ENCODE assay signal across 8 mouse cellular contexts in genomic region chr3:27938381-27939323, GRCm38 (mm10). TPM values are rescaled to one million over a fixed set of nuclear protein-coding genes. Genes with fewer than 3 reads are reported as not detected.
A peak's percentile ranks its signal among the peaks of the same experiment; 100 is the strongest.
DNase-seq lines count a peak whose midpoint lies in the region; ATAC-seq lines count a peak whose summit lies in the region.

Gene Pld1, plus strand, starts transcription at chr3:27938695.

- H3K27ac ChIP-seq in hindbrain, embryonic 12.5 days, result 0 out of 2 replicates have a peak within 1 kb of the TSS, but pooled peaks have one; percentile 50

- H3K4me1 ChIP-seq in hindbrain, embryonic 12.5 days, result peaks cover 13% of the 10 kb centered on the region

- H3K27me3 ChIP-seq in hindbrain, embryonic 12.5 days, result peaks cover 13% of the 10 kb centered on the region; the same call in 1 of the 2 replicates

- peak; percentile 85 for ATAC-seq in hindbrain, embryonic 12.5 days (ENCODE audit: low FRiP score)

- DNase-seq in ZHBTc4 (ENCODE audit: low read depth, low spot score), result peak; percentile 63
- DNase-seq in cerebellum, postnatal 25 days, result peak; percentile 31 to 45
- DNase-seq in frontal cortex, postnatal 36 days (ENCODE audit: low spot score in 2 of 2), result peak; percentile 40 to 50
- DNase-seq in layer of hippocampus, postnatal 14 days (ENCODE audit: low spot score in 2 of 2), result peak; percentile 29 to 57
- peak; percentile 90 for DNase-seq in lung, postnatal 10 days
- DNase-seq in ovary, postnatal 10 days (ENCODE audit: low spot score), result peak; percentile 64
- peak; percentile 70 to 87 for DNase-seq in urinary bladder, postnatal 36 days (ENCODE audit: low spot score in 2 of 2)

- H3K4me3 ChIP-seq in hindbrain, embryonic 12.5 days, result peak within 1 kb of the TSS; percentile 48

- H3K9me3 ChIP-seq in hindbrain, embryonic 12.5 days (replicated peaks), result no peaks in the 10 kb centered on the region

- no peaks in the 10 kb centered on the region for H3K36me3 ChIP-seq in hindbrain, embryonic 12.5 days

- WGBS in hindbrain, embryonic 12.5 days, result under 1% methylated on average over 68 of the region's 68 CpGs

- H3K9ac ChIP-seq in hindbrain, embryonic 12.5 days, result peak within 1 kb of the TSS; percentile 61

- H3K4me2 ChIP-seq in hindbrain, embryonic 12.5 days (replicated peaks), result peak within 1 kb of the TSS; percentile 85

RNA-seq across cellular contexts. Expression of gene Pld1, which starts in this region (rescaled TPM):
- 5.6 and 6.0 TPM in 2 replicates for polyA plus RNA-seq in hindbrain, embryonic 12.5 days (2016; fragmentation: Nextera tagmentation; extraction: Ambion mirVana)
- 10 to 100 TPM; 11.6 to 13.6 TPM for total RNA-seq in layer of hippocampus, postnatal 14 days (2021)

Comparison
In these comparisons a context has a peak if more than half of its experiments do, and no peak if none do; other contexts are left out.
1. Peak in every context shown above with its lines: DNase-seq, ATAC-seq, H3K4me3 ChIP-seq and H3K27ac ChIP-seq.
2. DNase-seq: peak in every context shown above with its lines; median percentile 90 in lung, postnatal 10 days; 78 in urinary bladder, postnatal 36 days; 64 in ovary, postnatal 10 days; 63 in ZHBTc4; 45 in frontal cortex, postnatal 36 days; 43 in layer of hippocampus, postnatal 14 days; 38 in cerebellum, postnatal 25 days.